Mouse (Mus musculus): ENCODE results near the gene Fam189b. TPM values are rescaled to one million over a fixed set of nuclear protein-coding genes. Genes with fewer than 3 reads are reported as not detected.
"Not testable (repeated sequence)": the region's sequence is repeated elsewhere in the genome, so short reads cannot be mapped to it uniquely, and the experiment has no call there.

Gene Fam189b
- polyA plus RNA-seq, 1 experiment = 86.8 TPM

GRCm38 (mm10) chr3:89147979-89148311 is 35.0 kb upstream of the Fam189b start:
- H3K27ac ChIP-seq (ENCODE audit: insufficient read depth, low read length) = no peak overlapping the region
- TF ChIP-seq CTCF (IDR thresholded peaks at IDR 0.05; ENCODE audit: borderline replicate concordance, insufficient read depth, low read depth, low read length) (no peak), POLR2A (IDR thresholded peaks at IDR 0.05; ENCODE audit: borderline replicate concordance, insufficient read depth, low read length) (no peak)
- no peak overlapping the region for H3K4me3 ChIP-seq (replicated peaks; ENCODE audit: insufficient read depth, low read depth, low read length)
- H3K4me1 ChIP-seq (ENCODE audit: control insufficient read depth, insufficient read depth, low read length) = no peaks in the 10 kb centered on the region
- 26% methylated on average over 15 of the region's 15 CpGs for WGBS
- DNase-seq = no peak
- no peaks in the 10 kb centered on the region for H3K27me3 ChIP-seq (ENCODE audit: control insufficient read depth, insufficient read depth, low read length)

GRCm38 (mm10) chr3:89148567-89148966 is 34.4 kb upstream of the Fam189b start:
- TF ChIP-seq CTCF (IDR thresholded peaks at IDR 0.05; ENCODE audit: borderline replicate concordance, insufficient read depth, low read depth, low read length) = no peak
- no peak for TF ChIP-seq POLR2A (IDR thresholded peaks at IDR 0.05; ENCODE audit: borderline replicate concordance, insufficient read depth, low read length)
- no peak overlapping the region for H3K27ac ChIP-seq (ENCODE audit: insufficient read depth, low read length)
- H3K27me3 ChIP-seq (ENCODE audit: control insufficient read depth, insufficient read depth, low read length) = no peaks in the 10 kb centered on the region
- DNase-seq = no peak
- 81% methylated on average over 14 of the region's 14 CpGs for whole genome bisulfite sequencing
- no peaks in the 10 kb centered on the region for H3K4me1 ChIP-seq (ENCODE audit: control insufficient read depth, insufficient read depth, low read length)
- H3K4me3 ChIP-seq (replicated peaks; ENCODE audit: insufficient read depth, low read depth, low read length) = no peak overlapping the region

GRCm38 (mm10) chr3:89152084-89152835 is 30.7 kb upstream of the Fam189b start:
- TF ChIP-seq CTCF (IDR thresholded peaks at IDR 0.05; ENCODE audit: borderline replicate concordance, insufficient read depth, low read depth, low read length) = no peak
- TF ChIP-seq POLR2A (IDR thresholded peaks at IDR 0.05; ENCODE audit: borderline replicate concordance, insufficient read depth, low read length) = no peak
- no peak overlapping the region for H3K27ac ChIP-seq (ENCODE audit: insufficient read depth, low read length)
- no peaks in the 10 kb centered on the region for H3K4me1 ChIP-seq (ENCODE audit: control insufficient read depth, insufficient read depth, low read length)
- no peaks in the 10 kb centered on the region for H3K27me3 ChIP-seq (ENCODE audit: control insufficient read depth, insufficient read depth, low read length)
- no peak overlapping the region for H3K4me3 ChIP-seq (replicated peaks; ENCODE audit: insufficient read depth, low read depth, low read length)
- WGBS = 68% methylated on average over 17 of the region's 17 CpGs
- no peak for DNase-seq

- H3K4me3 ChIP-seq (replicated peaks; ENCODE audit: insufficient read depth, low read depth, low read length) = no peak overlapping the region
- H3K27ac ChIP-seq (ENCODE audit: insufficient read depth, low read length) = no peak overlapping the region
- peaks cover 5% of the 10 kb centered on the region; the same call in 1 of the 2 replicates for H3K4me1 ChIP-seq (ENCODE audit: control insufficient read depth, insufficient read depth, low read length)
- no peak for TF ChIP-seq CTCF (IDR thresholded peaks at IDR 0.05; ENCODE audit: borderline replicate concordance, insufficient read depth, low read depth, low read length)
- no peak for DNase-seq
- 90% methylated on average over 8 of the region's 8 CpGs for WGBS
- no peaks in the 10 kb centered on the region for H3K27me3 ChIP-seq (ENCODE audit: control insufficient read depth, insufficient read depth, low read length)
These were observed 26.0 kb upstream of the Fam189b start for GRCm38 (mm10) chr3:89156951-89157350.

- peak overlapping the region; percentile 65 for H3K4me3 ChIP-seq (replicated peaks; ENCODE audit: insufficient read depth, low read depth, low read length)
- H3K27me3 ChIP-seq (ENCODE audit: control insufficient read depth, insufficient read depth, low read length) = no peaks in the 10 kb centered on the region
- 36% methylated on average over 7 of the region's 7 CpGs for WGBS
- no peak for TF ChIP-seq CTCF (IDR thresholded peaks at IDR 0.05; ENCODE audit: borderline replicate concordance, insufficient read depth, low read depth, low read length)
- no peak for TF ChIP-seq POLR2A (IDR thresholded peaks at IDR 0.05; ENCODE audit: borderline replicate concordance, insufficient read depth, low read length)
- peaks cover 6% of the 10 kb centered on the region; the same call in 1 of the 2 replicates for H3K4me1 ChIP-seq (ENCODE audit: control insufficient read depth, insufficient read depth, low read length)
- no peak overlapping the region for H3K27ac ChIP-seq (ENCODE audit: insufficient read depth, low read length)
- DNase-seq = no peak
These were observed 24.3 kb upstream of the Fam189b start for GRCm38 (mm10) chr3:89158651-89159050.

GRCm38 (mm10) chr3:89159211-89159610 is 23.7 kb upstream of the Fam189b start:
- no peaks in the 10 kb centered on the region for H3K27me3 ChIP-seq (ENCODE audit: control insufficient read depth, insufficient read depth, low read length)
- peaks cover 8% of the 10 kb centered on the region; the same call in 1 of the 2 replicates for H3K4me1 ChIP-seq (ENCODE audit: control insufficient read depth, insufficient read depth, low read length)
- TF ChIP-seq POLR2A (IDR thresholded peaks at IDR 0.05; ENCODE audit: borderline replicate concordance, insufficient read depth, low read length) = no peak
- TF ChIP-seq CTCF (IDR thresholded peaks at IDR 0.05; ENCODE audit: borderline replicate concordance, insufficient read depth, low read depth, low read length) = no peak
- H3K27ac ChIP-seq (ENCODE audit: insufficient read depth, low read length) = no peak overlapping the region
- H3K4me3 ChIP-seq (replicated peaks; ENCODE audit: insufficient read depth, low read depth, low read length) = peak overlapping the region; percentile 65
- 6% methylated on average over 13 of the region's 13 CpGs for WGBS
- no peak for DNase-seq

- under 1% methylated on average over 66 of the region's 66 CpGs for WGBS
- Histone ChIP-seq H3K27me3 (ENCODE audit: control insufficient read depth, insufficient read depth, low read length) (no peaks in the 10 kb centered on the region), H3K27ac (ENCODE audit: insufficient read depth, low read length) (no peak within 1 kb of the TSS), H3K4me3 (replicated peaks; ENCODE audit: insufficient read depth, low read depth, low read length) (peak within 1 kb of the TSS; percentile 65), H3K4me1 (ENCODE audit: control insufficient read depth, insufficient read depth, low read length) (peaks cover 8% of the 10 kb centered on the region; the same call in 1 of the 2 replicates)
- TF ChIP-seq CTCF (IDR thresholded peaks at IDR 0.05; ENCODE audit: borderline replicate concordance, insufficient read depth, low read depth, low read length) (peak; percentile 35; the same call in 1 of the 2 replicates), POLR2A (IDR thresholded peaks at IDR 0.05; ENCODE audit: borderline replicate concordance, insufficient read depth, low read length) (no peak)
- peak; percentile 56 to 68 for DNase-seq
These were observed 23.2 kb upstream of the Fam189b start, which contains the start of gene Hcn3 for GRCm38 (mm10) chr3:89159616-89160344. Gene Hcn3 (minus strand): TSS chr3:89160196.

- H3K27ac ChIP-seq (ENCODE audit: insufficient read depth, low read length); H3K4me3 ChIP-seq (replicated peaks; ENCODE audit: insufficient read depth, low read depth, low read length); DNase-seq; H3K4me1 ChIP-seq (ENCODE audit: control insufficient read depth, insufficient read depth, low read length); H3K27me3 ChIP-seq (ENCODE audit: control insufficient read depth, insufficient read depth, low read length): not testable (repeated sequence)
These were observed 21.7 kb upstream of the Fam189b start for GRCm38 (mm10) chr3:89161207-89161606.
